Mouse (Mus musculus) liver, adult 2 months (tissue): Measurements from ENCODE around the gene Ttc21a.

Source experiments
- CTCF ChIP-seq: fragments of 200-500 bp; IDR thresholded peaks from 2 replicates; pipeline ENCODE4 v1.5.1; 2011; ENCODE audit warnings: low read depth, low read length, control low read depth
- POLR2A ChIP-seq: fragments of 200-500 bp; IDR thresholded peaks from 2 replicates; pipeline ENCODE4 v1.6.1; 2011; ENCODE audit warnings: low read length, control low read depth; ENCODE audit not compliant: insufficient read depth; ENCODE audit errors: extremely low read depth

- TF ChIP-seq POLR2A: no peak
- TF ChIP-seq CTCF: no peak
Observed at GRCm38 (mm10) chr9:119923462-119923861, 13.9 kb upstream of the Ttc21a start.
